Mouse (Mus musculus) T-helper 2 cell (primary cell): Measurements from ENCODE around the gene Srp9.

ENCODE experiments used
- in situ Hi-C: fragments of 300-600 bp; cut with MboI, MseI; formaldehyde crosslinking; loops from one replicate; pipeline ENCODE4 v1.15.1; 2025; ENCODE audit warnings: high pct_unique_total_duplicates

The Srp9 gene

GRCm38 (mm10) chr1:182124506-182124905, at the start of gene Srp9:
TSS of gene Srp9 (plus strand) at chr1:182124737.
- in situ Hi-C loops = loop anchor here (5.0 kb wide), 1 partner anchor 237 kb away; no protein-coding TSS in a partner anchor

DNA sequence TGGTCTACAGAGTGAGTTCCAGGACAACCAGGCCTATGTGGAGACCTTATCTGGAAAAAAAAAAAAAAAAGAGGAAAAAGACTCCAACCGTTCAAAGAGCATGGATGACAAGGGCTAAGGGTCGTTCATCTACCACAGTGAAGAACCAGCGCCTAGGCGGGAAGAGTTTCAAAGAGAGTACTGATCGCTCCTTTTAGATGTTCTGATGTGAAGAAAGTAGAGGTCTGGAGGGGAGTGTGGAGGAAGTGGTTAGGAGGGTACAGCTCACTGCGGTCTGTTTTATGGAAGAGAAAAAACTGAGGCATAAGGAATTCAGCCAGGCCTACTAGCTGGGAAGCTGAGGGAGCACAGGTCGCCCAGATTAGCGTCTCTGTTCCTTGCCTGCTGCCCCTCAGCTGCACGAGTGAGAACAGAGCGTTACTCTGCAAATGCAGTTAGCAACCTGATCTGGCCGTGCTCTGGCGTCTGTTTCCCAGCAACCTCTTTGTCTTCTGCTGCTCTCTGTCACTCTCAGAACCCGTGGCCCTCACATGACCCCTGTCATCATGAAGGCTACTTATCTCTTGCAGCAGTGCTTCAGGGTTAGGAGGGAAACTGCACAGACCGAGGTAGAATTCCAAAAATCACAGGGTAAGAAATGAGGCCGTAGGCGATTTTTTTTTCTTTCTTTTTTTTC, 42.7 kb upstream of the Srp9 start:
- in situ Hi-C loops = no loop called here

DNA sequence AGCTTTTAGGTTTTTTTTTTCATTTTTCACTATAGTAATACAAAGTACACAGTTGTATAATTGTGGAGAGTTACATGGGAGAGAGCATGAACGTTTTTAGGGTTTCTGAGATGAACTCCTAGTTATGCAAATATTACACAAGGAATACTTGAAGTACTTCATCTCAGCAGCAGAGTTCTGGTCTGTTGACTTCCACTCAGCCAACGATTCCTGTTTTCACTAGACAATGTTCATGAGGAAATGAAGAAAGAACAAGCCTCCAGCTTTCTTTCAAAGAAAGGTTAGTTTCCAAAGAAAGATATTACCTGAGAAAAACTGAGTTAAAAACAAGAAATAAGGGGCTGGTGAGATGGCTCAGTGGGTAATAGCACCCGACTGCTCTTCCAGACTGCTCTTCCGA, 41.1 kb upstream of the Srp9 start:
- in situ Hi-C loops = no loop called here

- in situ Hi-C loops = no loop called here
Observed at GRCm38 (mm10) chr1:182086759-182087158, 37.8 kb upstream of the Srp9 start.

GRCm38 (mm10) chr1:182087351-182087750, 37.2 kb upstream of the Srp9 start:
- in situ Hi-C loops = no loop called here

DNA sequence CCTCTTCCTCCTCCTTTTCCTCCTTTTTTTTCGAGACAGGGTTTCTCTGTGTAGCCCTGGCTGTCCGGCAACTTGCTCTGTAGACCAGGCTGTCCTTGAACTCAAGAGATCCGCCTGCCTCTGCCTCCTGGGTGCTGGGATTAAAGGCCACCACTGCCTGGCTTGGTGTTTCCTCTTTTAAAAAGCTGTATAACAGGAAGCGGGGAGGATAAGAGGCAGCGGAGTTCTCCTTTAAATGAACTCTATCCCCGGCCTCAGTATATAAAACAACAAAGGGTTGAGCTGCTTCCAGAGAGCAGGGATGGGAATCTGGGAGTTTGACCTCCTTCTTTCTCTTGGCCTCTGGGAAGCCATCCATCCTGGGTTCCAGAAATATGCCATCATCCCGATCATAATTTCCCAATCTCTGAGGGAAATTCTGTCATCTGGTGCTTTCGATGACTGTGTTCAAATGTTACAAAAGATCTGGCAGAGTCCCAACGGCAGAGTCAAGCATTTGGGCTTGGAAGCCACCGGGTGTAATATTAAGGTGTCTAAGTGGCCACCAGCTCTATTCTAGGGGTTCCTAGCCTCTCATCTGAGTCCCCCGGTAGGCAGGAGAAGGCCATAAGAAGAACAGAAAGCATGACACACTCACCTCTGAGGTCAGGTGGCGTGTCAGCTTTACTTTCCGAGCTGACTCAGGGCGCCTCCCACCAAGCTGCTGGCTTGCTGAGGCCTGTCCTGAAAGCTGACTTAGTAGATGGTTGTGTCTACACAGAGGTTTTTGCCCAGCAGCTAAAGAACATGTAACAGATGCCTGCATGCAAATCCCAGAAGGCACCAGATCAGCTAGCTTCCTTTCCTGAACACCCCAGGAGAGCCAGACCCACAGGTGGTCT, 36.5 kb upstream of the Srp9 start:
- in situ Hi-C loops = no loop called here

- in situ Hi-C loops = no loop called here
Observed at GRCm38 (mm10) chr1:182088844-182089418, 35.6 kb upstream of the Srp9 start.

DNA sequence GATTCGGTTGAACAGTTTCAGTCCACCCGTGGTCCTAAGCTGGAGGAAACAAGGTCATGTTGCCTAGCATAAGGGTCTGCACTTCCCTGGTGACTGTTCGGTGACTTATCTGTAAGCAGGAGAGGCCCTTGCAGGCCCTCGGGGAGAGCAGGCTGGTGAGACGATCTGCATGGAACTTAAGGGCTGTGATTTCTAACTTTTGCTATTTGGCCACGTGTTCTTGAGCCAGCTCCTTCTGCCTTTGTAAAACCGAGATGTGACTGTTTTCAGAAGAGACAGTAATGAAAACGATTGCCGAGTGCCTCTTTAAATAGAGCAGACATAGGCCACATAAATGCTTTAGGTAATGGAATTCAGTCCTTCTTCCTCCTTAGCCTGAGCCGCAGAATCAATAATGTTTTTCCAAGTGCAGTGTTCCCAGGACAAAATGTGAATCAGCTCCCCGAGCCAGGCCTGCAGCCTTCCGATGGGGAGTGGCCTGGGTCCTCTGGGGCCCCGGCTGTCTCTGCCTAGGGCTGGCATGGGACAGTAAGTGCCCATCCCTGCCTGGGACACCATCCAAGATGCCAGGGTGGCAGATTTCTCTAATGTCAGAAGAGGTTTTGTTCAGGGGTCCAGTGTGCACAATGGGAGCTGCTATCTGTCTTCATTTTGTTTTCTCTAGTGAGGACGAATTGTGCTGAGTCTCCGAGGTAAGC, 34.8 kb upstream of the Srp9 start:
- in situ Hi-C loops = no loop called here

GRCm38 (mm10) chr1:182090298-182090677, 34.2 kb upstream of the Srp9 start:
- in situ Hi-C loops = no loop called here

DNA sequence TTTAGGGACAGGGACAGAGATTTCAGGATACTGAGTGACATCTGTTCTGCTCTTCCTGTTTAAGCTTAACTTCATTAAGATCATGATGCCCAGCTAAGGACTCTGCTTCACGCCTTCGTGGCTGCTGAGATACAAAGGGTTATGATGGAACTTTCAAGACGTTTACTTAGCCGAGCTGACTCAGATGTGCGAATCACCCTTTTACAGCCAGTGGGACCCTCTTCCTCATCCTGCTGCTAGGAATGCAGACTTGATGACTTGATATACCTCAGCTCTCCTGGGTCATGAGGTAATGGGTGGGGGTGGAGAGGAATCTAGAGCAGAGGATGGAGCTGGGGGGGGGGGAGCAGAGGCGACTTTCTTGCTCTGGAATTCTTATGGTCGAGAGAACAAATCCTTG, 33.3 kb upstream of the Srp9 start:
- in situ Hi-C loops = no loop called here

- in situ Hi-C loops = no loop called here
Observed at GRCm38 (mm10) chr1:182091746-182092412, 32.7 kb upstream of the Srp9 start.

DNA sequence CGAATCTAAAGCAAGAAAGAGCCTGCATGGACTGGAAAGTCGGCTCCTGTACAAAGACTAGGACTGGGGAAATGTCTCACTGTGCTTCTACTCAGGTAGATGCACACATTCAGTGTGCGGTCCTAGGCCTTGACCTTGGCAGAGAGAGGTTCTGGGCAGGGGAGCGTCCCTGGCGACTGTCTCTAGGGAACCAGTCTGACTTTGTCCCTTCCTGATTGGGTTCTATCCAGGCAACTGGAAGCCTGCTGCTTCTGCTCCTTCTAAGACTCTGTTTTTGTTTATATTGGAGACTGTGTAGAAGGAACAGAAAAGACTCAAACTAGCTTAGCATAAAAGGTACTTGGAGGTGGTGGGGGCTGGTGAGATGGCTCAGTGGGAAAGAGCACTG, 32.1 kb upstream of the Srp9 start:
- in situ Hi-C loops = no loop called here

DNA sequence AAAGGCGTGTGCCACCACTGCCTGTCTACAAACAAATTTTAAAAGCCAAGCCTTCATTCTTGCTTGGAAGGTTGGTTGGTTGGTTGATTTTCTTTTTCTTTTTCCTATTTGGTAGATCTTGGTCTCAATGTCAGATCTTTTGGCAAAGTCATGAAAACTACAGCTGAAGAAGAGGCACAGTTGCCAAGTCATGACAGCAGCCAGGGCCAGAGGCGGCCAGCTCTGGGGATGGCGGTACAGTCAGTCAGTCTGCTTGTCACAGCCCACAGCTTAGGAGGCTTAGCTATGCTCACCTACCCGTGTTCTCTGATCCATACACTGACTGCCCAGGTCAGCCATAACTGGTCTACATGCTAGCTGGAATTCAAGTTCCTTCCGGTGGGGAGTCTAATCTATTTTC, 31.1 kb upstream of the Srp9 start:
- in situ Hi-C loops = no loop called here

- in situ Hi-C loops = no loop called here
Observed at GRCm38 (mm10) chr1:182094473-182095136, 29.9 kb upstream of the Srp9 start.

DNA sequence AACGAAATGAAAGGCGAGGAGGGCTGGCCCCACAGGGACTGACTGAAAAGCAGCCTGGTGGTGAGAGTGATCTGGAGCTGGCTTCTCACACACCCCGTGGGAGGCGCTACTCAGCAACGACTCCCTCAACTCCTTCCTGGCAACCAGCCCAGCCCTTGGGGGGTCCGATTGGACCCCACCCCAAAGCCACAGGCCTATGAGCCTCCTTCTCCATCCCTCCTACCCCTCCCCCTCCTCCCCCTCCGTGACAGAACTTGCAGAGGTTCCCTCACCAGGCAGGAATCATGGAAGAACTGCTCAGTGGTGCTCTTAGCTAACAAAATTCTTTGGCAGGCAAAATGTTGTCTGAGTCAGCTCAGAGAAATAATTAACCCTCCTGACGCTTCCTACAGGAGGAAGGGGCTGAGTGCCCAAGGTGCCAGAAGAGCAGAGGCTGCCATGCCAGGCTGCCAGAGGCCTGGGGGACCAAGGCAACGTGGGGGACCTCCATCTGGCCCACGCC, 29.2 kb upstream of the Srp9 start:
- in situ Hi-C loops = no loop called here

- in situ Hi-C loops = no loop called here
Observed at GRCm38 (mm10) chr1:182096707-182097106, 27.8 kb upstream of the Srp9 start.

GRCm38 (mm10) chr1:182099062-182099461, 25.5 kb upstream of the Srp9 start:
- in situ Hi-C loops = no loop called here

- in situ Hi-C loops = no loop called here
Observed at GRCm38 (mm10) chr1:182100403-182100802, 24.1 kb upstream of the Srp9 start.

- in situ Hi-C loops = no loop called here
Observed at GRCm38 (mm10) chr1:182101468-182101867, 23.1 kb upstream of the Srp9 start.

DNA sequence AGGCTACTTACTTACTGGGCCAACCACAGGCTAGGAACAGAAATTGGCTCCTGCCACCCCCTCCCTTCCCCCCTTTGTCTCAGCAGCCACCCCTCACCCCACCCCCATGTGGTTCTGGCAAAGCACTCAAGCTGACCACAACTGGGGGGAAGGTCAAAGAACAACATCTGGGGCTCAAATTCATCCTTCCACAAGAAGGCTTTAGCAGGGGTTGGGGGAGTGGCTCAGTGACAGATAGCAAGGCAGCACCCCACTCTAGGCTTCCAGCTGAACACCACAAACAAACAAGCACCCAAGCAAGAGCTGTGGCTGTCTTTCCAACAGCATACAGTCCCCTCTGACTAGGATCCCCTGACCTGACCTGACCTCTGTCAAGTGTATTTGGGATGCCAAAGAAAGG, 21.8 kb upstream of the Srp9 start:
- in situ Hi-C loops = no loop called here

- in situ Hi-C loops = no loop called here
Observed at GRCm38 (mm10) chr1:182103436-182103835, 21.1 kb upstream of the Srp9 start.
